ENCODE assay signal across 9 mouse cellular contexts in genomic region chr12:50314634-50315033, GRCm38 (mm10).
DNase-seq lines count a peak whose midpoint lies in the region; ATAC-seq and TF ChIP-seq lines count a peak whose summit lies in the region.
"Had no signal": no experiment of that assay in that cellular context is flagged by ENCODE, and none has a peak within 500 bp of the region (broad histone marks: within the 10 kb centered on the region; RNA-seq: fewer than 3 reads in every experiment).

No protein-coding gene starts in this region.

- H3K27ac ChIP-seq in kidney, adult 2 months (ENCODE audit: insufficient read depth, low read depth, low read length): no peak overlapping the region
- H3K27ac ChIP-seq in kidney, embryonic 14.5 days (ENCODE audit: low read depth, low read length): no peak overlapping the region
- H3K27ac ChIP-seq in forebrain, postnatal 0 days (ENCODE audit: low read depth, low read length): no peak overlapping the region

- H3K4me1 ChIP-seq in kidney, adult 2 months (ENCODE audit: control insufficient read depth, insufficient read depth, low read length): no peaks in the 10 kb centered on the region
- no peaks in the 10 kb centered on the region for H3K4me1 ChIP-seq in kidney, embryonic 14.5 days (ENCODE audit: control insufficient read depth, insufficient read depth, low read length)
- H3K4me1 ChIP-seq in forebrain, postnatal 0 days (ENCODE audit: insufficient read depth): no peaks in the 10 kb centered on the region

- no peak; the same call in 1 of the 2 replicates for TF ChIP-seq CTCF in kidney, adult 2 months (conservative IDR thresholded peaks at IDR 0.05; ENCODE audit: insufficient read depth, insufficient read length, low read depth, low read length)
- TF ChIP-seq CTCF in forebrain, postnatal 0 days (IDR thresholded peaks at IDR 0.05; ENCODE audit: low read depth): peak; percentile 70

- H3K9ac ChIP-seq in kidney, embryonic 14.5 days (ENCODE audit: low read depth, low read length): no peak overlapping the region
- H3K9ac ChIP-seq in forebrain, postnatal 0 days: no peak overlapping the region

- peak; percentile 4 for DNase-seq in kidney, adult 2 months
- DNase-seq in right cerebral cortex, adult 18-20 months: peak; percentile 13
- no peak for DNase-seq in right cerebral cortex, postnatal 36 days (ENCODE audit: low spot score in 2 of 2)
- DNase-seq in forebrain, postnatal 0 days: peak; percentile 59
- no peak for DNase-seq in urinary bladder, adult 18-20 months (ENCODE audit: low spot score in 2 of 2)
- DNase-seq in ovary, adult 18-20 months (ENCODE audit: low spot score): no peak

- H3K9me3 ChIP-seq in kidney, embryonic 14.5 days (ENCODE audit: control insufficient read depth, low read length): no peaks in the 10 kb centered on the region
- H3K9me3 ChIP-seq in forebrain, postnatal 0 days (ENCODE audit: low read length): no peaks in the 10 kb centered on the region

- no peak overlapping the region for H3K4me3 ChIP-seq in kidney, adult 2 months (ENCODE audit: insufficient read depth, low read depth, low read length)
- H3K4me3 ChIP-seq in kidney, embryonic 14.5 days (ENCODE audit: low read length): no peak overlapping the region
- H3K4me3 ChIP-seq in forebrain, postnatal 0 days (ENCODE audit: low read depth, low read length): no peak overlapping the region

- no peak overlapping the region for H3K4me2 ChIP-seq in kidney, embryonic 14.5 days (replicated peaks; ENCODE audit: low read depth, low read length)
- H3K4me2 ChIP-seq in forebrain, postnatal 0 days (ENCODE audit: low read depth): no peak overlapping the region

- no peak for ATAC-seq in kidney, embryonic 14.5 days (ENCODE audit: low FRiP score, low TSS enrichment)
- ATAC-seq in forebrain, postnatal 0 days: peak; percentile 45; the same call in 1 of the 2 replicates
- ATAC-seq: activated CD4-positive, CD25-positive, alpha-beta regulatory T cell, adult 4 months; intestine, embryonic 16.5 days had no signal

- H3K36me3 ChIP-seq in kidney, adult 2 months (ENCODE audit: control insufficient read depth, insufficient read depth, low read length): no peaks in the 10 kb centered on the region
- H3K36me3 ChIP-seq in kidney, embryonic 14.5 days (ENCODE audit: control insufficient read depth, insufficient read depth, low read length): no peaks in the 10 kb centered on the region
- no peaks in the 10 kb centered on the region for H3K36me3 ChIP-seq in forebrain, postnatal 0 days (ENCODE audit: insufficient read depth)

- TF ChIP-seq POLR2A in kidney, adult 2 months (IDR thresholded peaks at IDR 0.05; ENCODE audit: low read depth, low read length): no peak

- H3K27me3 ChIP-seq in kidney, adult 2 months (replicated peaks; ENCODE audit: control insufficient read depth, insufficient read depth, low read length): no peaks in the 10 kb centered on the region
- H3K27me3 ChIP-seq in kidney, embryonic 14.5 days (ENCODE audit: control insufficient read depth, insufficient read depth, low read length): no peaks in the 10 kb centered on the region
- H3K27me3 ChIP-seq in forebrain, postnatal 0 days (ENCODE audit: insufficient read depth, low read length): no peaks in the 10 kb centered on the region

Comparison
In these comparisons a context has a peak if more than half of its experiments do, and no peak if none do; other contexts are left out.
1. DNase-seq: peak in kidney, adult 2 months (single experiment), right cerebral cortex, adult 18-20 months (single experiment) and forebrain, postnatal 0 days (single experiment); none in right cerebral cortex, postnatal 36 days (0 of 2), urinary bladder, adult 18-20 months (0 of 2) and ovary, adult 18-20 months (single experiment).